Mouse (Mus musculus) thymus, adult 2 months (tissue): ENCODE measurements at regions not wholly inside any gene's neighbourhood (a gene's known extent, or its start where the extent isn't known, plus 50 kb on each side); places are given as distances from the start of the nearest gene placed in this dataset.

Experiments
- DNase-seq: peaks from one replicate; pipeline ENCODE4 v3.0.0; 2021
- H3K27ac ChIP-seq: fragments of 200-500 bp; 2 replicates; pipeline ENCODE4 v1.5.1; 2012; ENCODE audit warnings: low read length, control low read depth; ENCODE audit not compliant: control insufficient read depth, insufficient read depth
- H3K27me3 ChIP-seq: fragments of 200-500 bp; 2 replicates; pipeline ENCODE4 v1.6.1; 2012; ENCODE audit warnings: mild to moderate bottlenecking, low read length, moderate library complexity, mixed read lengths; ENCODE audit not compliant: control insufficient read depth, insufficient read depth
- H3K36me3 ChIP-seq: fragments of 200-500 bp; 2 replicates; pipeline ENCODE4 v1.6.1; 2012; ENCODE audit warnings: mild to moderate bottlenecking, low read length, moderate library complexity; ENCODE audit not compliant: control insufficient read depth, insufficient read depth
- H3K4me1 ChIP-seq: fragments of 200-500 bp; replicated peaks from 2 replicates; pipeline ENCODE4 v1.6.1; 2012; ENCODE audit warnings: low read length; ENCODE audit not compliant: control insufficient read depth, insufficient read depth
- H3K4me3 ChIP-seq: fragments of 200-500 bp; 2 replicates; pipeline ENCODE4 v1.5.1; 2012; ENCODE audit warnings: mild to moderate bottlenecking, low read length, control low read depth, moderate library complexity; ENCODE audit not compliant: control insufficient read depth, insufficient read depth
- CTCF ChIP-seq: fragments of 200-500 bp; IDR thresholded peaks from 2 replicates; pipeline ENCODE4 v1.5.1; 2012; ENCODE audit warnings: mild to moderate bottlenecking, control low read depth, low read length, moderate library complexity, borderline replicate concordance; ENCODE audit not compliant: control insufficient read depth, poor library complexity, insufficient read depth; ENCODE audit errors: extremely low read depth
- POLR2A ChIP-seq: fragments of 200-500 bp; IDR thresholded peaks from 2 replicates; pipeline ENCODE4 v1.6.1; 2012; ENCODE audit warnings: mild to moderate bottlenecking, low read length, control low read depth, moderate library complexity; ENCODE audit not compliant: control insufficient read depth, poor library complexity, insufficient read depth; ENCODE audit errors: extremely low read depth
- WGBS: fragments of 180-500 bp; shearing (Covaris S2); methylation state at CpG from one replicate; pipeline ENCODE4 v1.1.7; 2018; 5-methylcytosine and 5-hydroxymethylcytosine counted together

GRCm38 (mm10) chr4:55708808-55709207 is 176.5 kb upstream of the Klf4 start:
- Histone ChIP-seq H3K4me3 (no peak overlapping the region), H3K4me1 (no peaks in the 10 kb centered on the region), H3K36me3 (no peaks in the 10 kb centered on the region), H3K27me3 (no peaks in the 10 kb centered on the region), H3K27ac (no peak overlapping the region)
- no peak for DNase-seq
- WGBS: 88% methylated on average over 2 of the region's 2 CpGs
- TF ChIP-seq CTCF: no peak
- no peak for TF ChIP-seq POLR2A

GRCm38 (mm10) chr4:55707916-55708315 is 175.7 kb upstream of the Klf4 start:
- no peaks in the 10 kb centered on the region for H3K4me1 ChIP-seq
- H3K36me3 ChIP-seq: no peaks in the 10 kb centered on the region
- TF ChIP-seq CTCF (no peak), POLR2A (no peak)
- DNase-seq: no peak
- H3K27me3 ChIP-seq: no peaks in the 10 kb centered on the region
- H3K4me3 ChIP-seq: no peak overlapping the region
- 93% methylated on average over 10 of the region's 10 CpGs for WGBS
- no peak overlapping the region for H3K27ac ChIP-seq

- Histone ChIP-seq H3K4me3 (no peak overlapping the region), H3K27me3 (no peaks in the 10 kb centered on the region), H3K27ac (no peak overlapping the region), H3K36me3 (no peaks in the 10 kb centered on the region), H3K4me1 (no peaks in the 10 kb centered on the region)
- 98% methylated on average over 4 of the region's 4 CpGs for WGBS
- DNase-seq: no peak
- TF ChIP-seq CTCF: no peak
- no peak for TF ChIP-seq POLR2A
These were observed 172.7 kb upstream of the Klf4 start for GRCm38 (mm10) chr4:55704921-55705320.

GRCm38 (mm10) chr4:55703346-55703916 is 171.2 kb upstream of the Klf4 start:
- TF ChIP-seq POLR2A: no peak
- no peak for TF ChIP-seq CTCF
- no peak for DNase-seq
- 93% methylated on average over 2 of the region's 2 CpGs for WGBS
- H3K4me1 ChIP-seq: no peaks in the 10 kb centered on the region
- H3K36me3 ChIP-seq: no peaks in the 10 kb centered on the region
- no peaks in the 10 kb centered on the region for H3K27me3 ChIP-seq
- H3K27ac ChIP-seq: no peak overlapping the region
- no peak overlapping the region for H3K4me3 ChIP-seq

- TF ChIP-seq CTCF: no peak
- no peak for TF ChIP-seq POLR2A
- Histone ChIP-seq H3K27ac (no peak overlapping the region), H3K36me3 (no peaks in the 10 kb centered on the region), H3K4me1 (no peaks in the 10 kb centered on the region), H3K4me3 (no peak overlapping the region), H3K27me3 (no peaks in the 10 kb centered on the region)
- 85% methylated on average over 2 of the region's 2 CpGs for WGBS
- DNase-seq: no peak
These were observed 169.1 kb upstream of the Klf4 start for GRCm38 (mm10) chr4:55701334-55701733.

GRCm38 (mm10) chr4:55699917-55700316 is 167.7 kb upstream of the Klf4 start:
- H3K4me3 ChIP-seq: no peak overlapping the region
- no peak for DNase-seq
- H3K27ac ChIP-seq: no peak overlapping the region
- TF ChIP-seq CTCF (no peak), POLR2A (no peak)
- H3K4me1 ChIP-seq: no peaks in the 10 kb centered on the region
- H3K36me3 ChIP-seq: no peaks in the 10 kb centered on the region
- H3K27me3 ChIP-seq: no peaks in the 10 kb centered on the region
- 48% methylated on average over 8 of the region's 8 CpGs for WGBS

- no peak for DNase-seq
- H3K27me3 ChIP-seq: no peaks in the 10 kb centered on the region
- 97% methylated on average over 5 of the region's 5 CpGs for WGBS
- H3K4me1 ChIP-seq: no peaks in the 10 kb centered on the region
- H3K27ac ChIP-seq: no peak overlapping the region
- no peaks in the 10 kb centered on the region for H3K36me3 ChIP-seq
- H3K4me3 ChIP-seq: no peak overlapping the region
- TF ChIP-seq CTCF: no peak
- no peak for TF ChIP-seq POLR2A
These were observed 166.9 kb upstream of the Klf4 start for GRCm38 (mm10) chr4:55699161-55699560.

GRCm38 (mm10) chr4:55697108-55697507 is 164.8 kb upstream of the Klf4 start:
- Histone ChIP-seq H3K4me3 (no peak overlapping the region), H3K4me1 (no peaks in the 10 kb centered on the region), H3K27me3 (no peaks in the 10 kb centered on the region), H3K27ac (no peak overlapping the region), H3K36me3 (no peaks in the 10 kb centered on the region)
- DNase-seq: no peak
- TF ChIP-seq CTCF (no peak), POLR2A (no peak)
- 89% methylated on average over 12 of the region's 12 CpGs for WGBS
